Mouse (Mus musculus): ENCODE measurements around the gene Mpig6b.

GRCm38 (mm10) chr17:35088825-35089644 is 23.1 kb upstream of the Mpig6b start, which contains the start of gene Abhd16a:
- TF ChIP-seq CTCF (IDR thresholded peaks at IDR 0.05; ENCODE audit: extremely low read depth, insufficient read length, insufficient replicate concordance, low read depth, low read length) = no peak
- TF ChIP-seq POLR2A (IDR thresholded peaks at IDR 0.05; ENCODE audit: low read depth, low read length) = peak; percentile 86

All from small intestine, adult 2 months (tissue).